Mouse (Mus musculus) C2C12 (cell line): ENCODE results near the gene Ybey. TPM values are rescaled to one million over a fixed set of nuclear protein-coding genes. Genes with fewer than 3 reads are reported as not detected.

Experiments used
- H3K27me3 ChIP-seq: one replicate; pipeline ENCODE4 v1.6.1; 2011; ENCODE audit not compliant: control insufficient read depth, insufficient read depth, insufficient read length
- H3K36me3 ChIP-seq: one replicate; pipeline ENCODE4 v1.6.1; 2011; ENCODE audit not compliant: control insufficient read depth, insufficient read depth
- H3K4me3 ChIP-seq: one replicate; pipeline ENCODE4 v1.5.1; 2011; ENCODE audit warnings: mild to moderate bottlenecking, control low read depth; ENCODE audit not compliant: poor library complexity, insufficient read depth, severe bottlenecking
- H3K79me2 ChIP-seq: one replicate; pipeline ENCODE4 v1.6.1; 2011; ENCODE audit not compliant: control insufficient read depth, insufficient read depth
- H3K79me3 ChIP-seq: one replicate; pipeline ENCODE4 v1.6.1; 2011; ENCODE audit warnings: low read depth, control low read depth
- H3ac ChIP-seq: one replicate; pipeline ENCODE3; 2011; ENCODE audit warnings: low read depth; ENCODE audit not compliant: control insufficient read depth, insufficient read length
- CEBPB ChIP-seq: IDR thresholded peaks from one replicate; pipeline ENCODE4 v1.6.1; 2011; ENCODE audit warnings: low read depth, mild to moderate bottlenecking, control low read depth, moderate library complexity
- CTCF ChIP-seq: IDR thresholded peaks from one replicate; pipeline ENCODE4 v1.5.1; 2011; ENCODE audit not compliant: control insufficient read depth, insufficient read depth, insufficient read length
- FOSL1 ChIP-seq: IDR thresholded peaks from one replicate; pipeline ENCODE4 v1.8.0; 2011; ENCODE audit warnings: mild to moderate bottlenecking, low read length; ENCODE audit not compliant: poor library complexity, insufficient read depth, severe bottlenecking
- MAX ChIP-seq: IDR thresholded peaks from one replicate; pipeline ENCODE4 v1.6.1; 2011; ENCODE audit warnings: mild to moderate bottlenecking, control low read depth
- MYOD1 ChIP-seq: IDR thresholded peaks from one replicate; pipeline ENCODE4 v1.6.1; 2011; ENCODE audit warnings: low read depth; ENCODE audit not compliant: control insufficient read depth, insufficient read length
- MYOG ChIP-seq: IDR thresholded peaks from one replicate; pipeline ENCODE4 v1.6.1; 2011; ENCODE audit not compliant: control insufficient read depth, insufficient read length; ENCODE audit errors: extremely low read depth
- USF1 ChIP-seq: IDR thresholded peaks from one replicate; pipeline ENCODE4 v1.6.1; 2011; ENCODE audit warnings: low read depth, mild to moderate bottlenecking, control low read depth, moderate library complexity
- polyA plus RNA-seq: library from polyadenylated mRNA; unstranded; fragments of >200 nt; fragmentation: generic; extraction: Trizol; gene quantifications from one replicate; pipeline ENCODE4 v1.2.1, GENCODE M21; 2012; ENCODE audit warnings: missing spikeins

Ybey gene
- polyA plus RNA-seq, 1 experiment, result 1.8 TPM

- no peaks in the 10 kb centered on the region for H3K79me2 ChIP-seq
- TF ChIP-seq FOSL1 (no peak), MYOD1 (no peak), CEBPB (no peak), USF1 (no peak), MYOG (no peak), CTCF (no peak), MAX (no peak)
- no peaks in the 10 kb centered on the region for H3K79me3 ChIP-seq
- no peaks in the 10 kb centered on the region for H3K27me3 ChIP-seq
- H3K36me3 ChIP-seq, result peaks cover 89% of the 10 kb centered on the region
- no peak overlapping the region for H3K4me3 ChIP-seq
- H3ac ChIP-seq, result no peak overlapping the region
Measured at GRCm38 (mm10) chr10:76481480-76481879, 12.6 kb upstream of the Ybey start.

DNA sequence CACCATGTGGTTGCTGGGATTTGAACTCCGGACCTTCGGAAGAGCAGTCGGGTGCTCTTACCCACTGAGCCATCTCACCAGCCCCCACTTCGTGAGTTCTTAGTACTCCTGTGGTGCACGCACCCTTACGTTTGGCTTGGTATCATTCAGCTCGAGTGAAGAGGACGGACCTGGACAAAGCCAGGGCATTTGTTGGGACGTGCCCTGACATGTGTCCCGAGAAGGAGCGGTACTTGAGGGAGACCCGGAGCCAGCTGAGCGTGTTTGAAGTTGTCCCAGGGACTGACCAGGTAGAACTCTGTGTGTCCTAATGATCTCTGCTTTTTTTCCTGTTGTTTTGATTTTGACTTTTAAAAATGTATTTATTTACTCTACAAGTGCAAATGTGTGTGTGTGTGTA, 11.9 kb upstream of the Ybey start:
- no peaks in the 10 kb centered on the region for H3K27me3 ChIP-seq
- no peak overlapping the region for H3K4me3 ChIP-seq
- H3K36me3 ChIP-seq, result peaks cover 92% of the 10 kb centered on the region
- H3K79me2 ChIP-seq, result no peaks in the 10 kb centered on the region
- TF ChIP-seq FOSL1 (no peak), MYOG (no peak), MYOD1 (no peak), MAX (no peak), CEBPB (no peak), USF1 (no peak), CTCF (no peak)
- no peak overlapping the region for H3ac ChIP-seq
- H3K79me3 ChIP-seq, result no peaks in the 10 kb centered on the region

- Histone ChIP-seq H3K36me3 (peaks cover 63% of the 10 kb centered on the region), H3K79me2 (peaks cover 62% of the 10 kb centered on the region), H3K4me3 (no peak overlapping the region), H3K27me3 (no peaks in the 10 kb centered on the region), H3K79me3 (peaks cover 18% of the 10 kb centered on the region), H3ac (no peak overlapping the region)
- no peak for TF ChIP-seq CTCF
- TF ChIP-seq MYOD1, result no peak
- no peak for TF ChIP-seq FOSL1
- no peak for TF ChIP-seq MAX
- no peak for TF ChIP-seq CEBPB
Measured at GRCm38 (mm10) chr10:76473759-76474158, 4.8 kb upstream of the Ybey start.

GRCm38 (mm10) chr10:76462721-76463120, 6.2 kb downstream of the Ybey start:
- Histone ChIP-seq H3K36me3 (no peaks in the 10 kb centered on the region), H3K27me3 (no peaks in the 10 kb centered on the region), H3K79me3 (no peaks in the 10 kb centered on the region), H3K79me2 (no peaks in the 10 kb centered on the region), H3K4me3 (no peak overlapping the region), H3ac (no peak overlapping the region)
- TF ChIP-seq USF1, result no peak
- TF ChIP-seq MYOD1, result no peak
- no peak for TF ChIP-seq MYOG
- no peak for TF ChIP-seq MAX
- TF ChIP-seq FOSL1, result no peak
- TF ChIP-seq CTCF, result no peak
- TF ChIP-seq CEBPB, result no peak

- TF ChIP-seq USF1, result no peak
- TF ChIP-seq MYOG, result no peak
- Histone ChIP-seq H3K79me3 (no peaks in the 10 kb centered on the region), H3K4me3 (no peak overlapping the region), H3K27me3 (no peaks in the 10 kb centered on the region), H3K36me3 (no peaks in the 10 kb centered on the region), H3K79me2 (no peaks in the 10 kb centered on the region), H3ac (no peak overlapping the region)
Measured at GRCm38 (mm10) chr10:76462312-76462711, 6.6 kb downstream of the Ybey start.

- Histone ChIP-seq H3K79me2 (no peaks in the 10 kb centered on the region), H3K79me3 (no peaks in the 10 kb centered on the region), H3K27me3 (no peaks in the 10 kb centered on the region), H3K4me3 (no peak overlapping the region), H3ac (no peak overlapping the region), H3K36me3 (no peaks in the 10 kb centered on the region)
- peak; percentile 27 for TF ChIP-seq MYOD1
- TF ChIP-seq CTCF, result peak; percentile 4
- no peak for TF ChIP-seq CEBPB
- TF ChIP-seq MYOG, result no peak
Measured at GRCm38 (mm10) chr10:76461255-76461654, 7.7 kb downstream of the Ybey start.
